Mouse (Mus musculus) testis, adult 10 weeks (tissue): ENCODE results near the gene Abt1. TPM values are rescaled to one million over a fixed set of nuclear protein-coding genes. Genes with fewer than 3 reads are reported as not detected.

Source experiments
- polyA plus RNA-seq: library from polyadenylated mRNA; stranded (reverse); fragments of 350-450 nt; fragmentation: Illumina TruSeq; extraction: RNeasy Lipid Tissue Mini Kit (QIAGEN cat#74804); gene quantifications from one replicate; pipeline ENCODE4 v1.2.3, GENCODE M21; 2014; ENCODE audit warnings: low read depth, low replicate concordance

Abt1 gene
- polyA plus RNA-seq, result 1.4 TPM

GRCm38 (mm10) chr13:23423286-23424051 lies at the start of gene Abt1:
TSS of gene Abt1 (minus strand) at chr13:23423866.

GRCm38 (mm10) chr13:23465600-23466109 lies 42.0 kb upstream of the Abt1 start, which contains the start of gene Btn1a1:
TSS of gene Btn1a1 (minus strand) at chr13:23465901.

GRCm38 (mm10) chr13:23368583-23369420 lies 54.9 kb downstream of the Abt1 start, which contains the start of gene Zfp322a:
TSS of gene Zfp322a (minus strand) at chr13:23369208.

Other genes starting within 250 kb of the Abt1 start
- gene Vmn1r220, start 235.9 kb downstream of the Abt1 start, polyA plus RNA-seq, result 0.11 TPM
- not detected for gene Vmn1r221, start 209.7 kb downstream of the Abt1 start, polyA plus RNA-seq
- 0.48 TPM for gene Vmn1r222, start 187.9 kb downstream of the Abt1 start, polyA plus RNA-seq
- not detected for gene Vmn1r223, start 176.7 kb downstream of the Abt1 start, polyA plus RNA-seq
- gene Zfp322a, start 54.7 kb downstream of the Abt1 start, polyA plus RNA-seq, result 33.4 TPM
- gene Btn1a1, start 42.0 kb upstream of the Abt1 start, polyA plus RNA-seq, result 0.35 TPM
- gene Btn2a2, start 65.0 kb upstream of the Abt1 start, polyA plus RNA-seq, result 0.25 TPM
- gene Hist1h4h, start 107.2 kb upstream of the Abt1 start, polyA plus RNA-seq, result not detected
- gene Hist1h2af, start 110.0 kb upstream of the Abt1 start, polyA plus RNA-seq, result not detected
- not detected for gene Hist1h3g, start 111.6 kb upstream of the Abt1 start, polyA plus RNA-seq
- not detected for gene Hist1h2bh, start 119.5 kb upstream of the Abt1 start, polyA plus RNA-seq
- gene Hist1h3f, start 120.2 kb upstream of the Abt1 start, polyA plus RNA-seq, result not detected
- not detected for gene Hist1h4f, start 127.8 kb upstream of the Abt1 start, polyA plus RNA-seq
- gene Hist1h1d, start 129.4 kb upstream of the Abt1 start, polyA plus RNA-seq, result 0.11 TPM
- gene Hist1h3e, start 138.5 kb upstream of the Abt1 start, polyA plus RNA-seq, result not detected
- not detected for gene Hist1h2ae, start 147.4 kb upstream of the Abt1 start, polyA plus RNA-seq
- gene Hist1h2bg, start 147.5 kb upstream of the Abt1 start, polyA plus RNA-seq, result not detected
- not detected for gene Hist1h2bf, start 150.3 kb upstream of the Abt1 start, polyA plus RNA-seq
- gene Hist1h2ad, start 150.5 kb upstream of the Abt1 start, polyA plus RNA-seq, result not detected
- not detected for gene Hist1h3d, start 151.9 kb upstream of the Abt1 start, polyA plus RNA-seq
- not detected for gene Hist1h4d, start 157.7 kb upstream of the Abt1 start, polyA plus RNA-seq
- gene Hist1h2be, start 197.3 kb upstream of the Abt1 start, polyA plus RNA-seq, result 0.91 TPM
- 0.24 TPM for gene Hist1h1e, start 198.7 kb upstream of the Abt1 start, polyA plus RNA-seq